Mouse (Mus musculus): Measurements from ENCODE around the gene Osbpl10. TPM values are rescaled to one million over a fixed set of nuclear protein-coding genes. Genes with fewer than 3 reads are reported as not detected.

Gene Osbpl10
- polyA plus RNA-seq, 1 experiment: 7.0 TPM

GRCm38 (mm10) chr9:115042571-115042970 lies 64.2 kb downstream of the Osbpl10 start:
- no peaks in the 10 kb centered on the region for H3K27me3 ChIP-seq (replicated peaks; ENCODE audit: control insufficient read depth, insufficient read depth, low read length)
- no peaks in the 10 kb centered on the region for H3K36me3 ChIP-seq (ENCODE audit: control insufficient read depth, insufficient read depth, low read length)
- H3K4me1 ChIP-seq (ENCODE audit: control insufficient read depth, insufficient read depth, low read length): peaks cover 12% of the 10 kb centered on the region
- DNase-seq: no peak
- 89% methylated on average over 6 of the region's 6 CpGs for WGBS
- no peak overlapping the region for H3K4me3 ChIP-seq (ENCODE audit: insufficient read depth, low read depth, low read length)
- no peak overlapping the region for H3K27ac ChIP-seq (ENCODE audit: insufficient read depth, low read depth, low read length)
- TF ChIP-seq CTCF (conservative IDR thresholded peaks at IDR 0.05; ENCODE audit: insufficient read depth, insufficient read length, low read depth, low read length) (no peak), POLR2A (IDR thresholded peaks at IDR 0.05; ENCODE audit: low read depth, low read length) (no peak)

GRCm38 (mm10) chr9:115042971-115043706 lies 64.8 kb downstream of the Osbpl10 start:
- no peak overlapping the region for H3K4me3 ChIP-seq (ENCODE audit: insufficient read depth, low read depth, low read length)
- peaks cover 12% of the 10 kb centered on the region for H3K4me1 ChIP-seq (ENCODE audit: control insufficient read depth, insufficient read depth, low read length)
- no peaks in the 10 kb centered on the region for H3K36me3 ChIP-seq (ENCODE audit: control insufficient read depth, insufficient read depth, low read length)
- H3K27ac ChIP-seq (ENCODE audit: insufficient read depth, low read depth, low read length): no peak overlapping the region
- TF ChIP-seq POLR2A (IDR thresholded peaks at IDR 0.05; ENCODE audit: low read depth, low read length): no peak
- no peak for TF ChIP-seq CTCF (conservative IDR thresholded peaks at IDR 0.05; ENCODE audit: insufficient read depth, insufficient read length, low read depth, low read length)
- 89% methylated on average over 13 of the region's 13 CpGs for WGBS
- DNase-seq: no peak
- no peaks in the 10 kb centered on the region for H3K27me3 ChIP-seq (replicated peaks; ENCODE audit: control insufficient read depth, insufficient read depth, low read length)

- no peak for DNase-seq
- Histone ChIP-seq H3K27me3 (replicated peaks; ENCODE audit: control insufficient read depth, insufficient read depth, low read length) (no peaks in the 10 kb centered on the region), H3K36me3 (ENCODE audit: control insufficient read depth, insufficient read depth, low read length) (no peaks in the 10 kb centered on the region), H3K4me3 (ENCODE audit: insufficient read depth, low read depth, low read length) (no peak overlapping the region), H3K27ac (ENCODE audit: insufficient read depth, low read depth, low read length) (no peak overlapping the region), H3K4me1 (ENCODE audit: control insufficient read depth, insufficient read depth, low read length) (peaks cover 12% of the 10 kb centered on the region)
- 64% methylated on average over 8 of the region's 8 CpGs for WGBS
- no peak for TF ChIP-seq POLR2A (IDR thresholded peaks at IDR 0.05; ENCODE audit: low read depth, low read length)
- no peak; the same call in 1 of the 2 replicates for TF ChIP-seq CTCF (conservative IDR thresholded peaks at IDR 0.05; ENCODE audit: insufficient read depth, insufficient read length, low read depth, low read length)
These were observed 65.8 kb downstream of the Osbpl10 start for GRCm38 (mm10) chr9:115043881-115044770.

GRCm38 (mm10) chr9:115045087-115045800 lies 66.9 kb downstream of the Osbpl10 start:
- Histone ChIP-seq H3K27me3 (replicated peaks; ENCODE audit: control insufficient read depth, insufficient read depth, low read length) (no peaks in the 10 kb centered on the region), H3K4me3 (ENCODE audit: insufficient read depth, low read depth, low read length) (no peak overlapping the region), H3K36me3 (ENCODE audit: control insufficient read depth, insufficient read depth, low read length) (no peaks in the 10 kb centered on the region), H3K4me1 (ENCODE audit: control insufficient read depth, insufficient read depth, low read length) (peaks cover 16% of the 10 kb centered on the region), H3K27ac (ENCODE audit: insufficient read depth, low read depth, low read length) (no peak overlapping the region)
- DNase-seq: no peak
- TF ChIP-seq POLR2A (IDR thresholded peaks at IDR 0.05; ENCODE audit: low read depth, low read length): no peak
- no peak for TF ChIP-seq CTCF (conservative IDR thresholded peaks at IDR 0.05; ENCODE audit: insufficient read depth, insufficient read length, low read depth, low read length)
- WGBS: 82% methylated on average over 16 of the region's 16 CpGs

GRCm38 (mm10) chr9:115046701-115047100 lies 68.3 kb downstream of the Osbpl10 start:
- no peak overlapping the region for H3K27ac ChIP-seq (ENCODE audit: insufficient read depth, low read depth, low read length)

GRCm38 (mm10) chr9:115048340-115048739 lies 70.0 kb downstream of the Osbpl10 start:
- H3K4me3 ChIP-seq (ENCODE audit: insufficient read depth, low read depth, low read length): no peak overlapping the region
- H3K27me3 ChIP-seq (replicated peaks; ENCODE audit: control insufficient read depth, insufficient read depth, low read length): no peaks in the 10 kb centered on the region
- peak; percentile 16 for DNase-seq
- H3K4me1 ChIP-seq (ENCODE audit: control insufficient read depth, insufficient read depth, low read length): peaks cover 20% of the 10 kb centered on the region
- no peak for TF ChIP-seq CTCF (conservative IDR thresholded peaks at IDR 0.05; ENCODE audit: insufficient read depth, insufficient read length, low read depth, low read length)
- TF ChIP-seq POLR2A (IDR thresholded peaks at IDR 0.05; ENCODE audit: low read depth, low read length): no peak
- H3K27ac ChIP-seq (ENCODE audit: insufficient read depth, low read depth, low read length): no peak overlapping the region
- no peaks in the 10 kb centered on the region for H3K36me3 ChIP-seq (ENCODE audit: control insufficient read depth, insufficient read depth, low read length)
- WGBS: 69% methylated on average over 10 of the region's 10 CpGs

More at GRCm38 (mm10) chr9:115046701-115047100, 68.3 kb downstream of the Osbpl10 start:
- no peak overlapping the region for H3K4me3 ChIP-seq (ENCODE audit: insufficient read depth, low read depth, low read length)
- peak; percentile 76 for DNase-seq
- TF ChIP-seq CTCF (conservative IDR thresholded peaks at IDR 0.05; ENCODE audit: insufficient read depth, insufficient read length, low read depth, low read length) (no peak), POLR2A (IDR thresholded peaks at IDR 0.05; ENCODE audit: low read depth, low read length) (no peak)
- no peaks in the 10 kb centered on the region for H3K27me3 ChIP-seq (replicated peaks; ENCODE audit: control insufficient read depth, insufficient read depth, low read length)
- peaks cover 20% of the 10 kb centered on the region for H3K4me1 ChIP-seq (ENCODE audit: control insufficient read depth, insufficient read depth, low read length)
- H3K36me3 ChIP-seq (ENCODE audit: control insufficient read depth, insufficient read depth, low read length): no peaks in the 10 kb centered on the region
- WGBS: 68% methylated on average over 8 of the region's 8 CpGs
